Mouse (Mus musculus): ENCODE data around the gene Dguok. TPM values are rescaled to one million over a fixed set of nuclear protein-coding genes. Genes with fewer than 3 reads are reported as not detected.

The Dguok gene
- total and polyA plus RNA-seq, 3 experiments = 8.7 to 16.7 (median 11.5) TPM

DNA sequence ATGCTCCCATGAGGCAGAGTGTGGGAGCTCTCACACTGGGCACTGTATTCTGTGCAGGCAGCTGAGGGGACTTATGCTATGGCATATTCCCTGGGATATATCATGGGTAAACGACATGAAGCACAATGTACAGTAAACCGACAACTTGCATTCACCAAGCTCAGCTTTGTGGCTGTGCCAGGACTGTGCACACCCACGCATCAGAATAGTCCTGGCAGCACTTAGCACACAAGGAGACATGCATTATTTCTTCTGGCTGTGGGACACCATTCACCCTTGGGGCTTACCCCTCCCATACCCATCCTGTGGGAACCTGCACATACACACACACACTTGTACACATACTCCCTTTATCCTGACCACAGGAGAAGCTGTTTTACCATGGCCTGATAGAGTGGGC is 68.2 kb downstream of the Dguok start:
- Histone ChIP-seq H3K27me3 (replicated peaks) (no peaks in the 10 kb centered on the region), H3K36me3 (replicated peaks in 1 of 2; ENCODE audit: control insufficient read depth in 1 of 2, insufficient read depth in 1 of 2, low read length in 1 of 2) (peaks cover 7 to 54% of the 10 kb centered on the region in 2 experiments), H3K4me3 (replicated peaks in 1 of 3; ENCODE audit: low read depth in 2 of 3, low read length in 2 of 3, poor library complexity in 1 of 3) (no peak overlapping the region), H3K9ac (ENCODE audit: insufficient read depth, low read depth) (no peak overlapping the region), H3K4me2 (ENCODE audit: insufficient read depth, low read depth, poor library complexity, severe bottlenecking) (no peak overlapping the region), H3K79me2 (replicated peaks; ENCODE audit: control insufficient read depth, extremely low read depth, insufficient read depth, poor library complexity, severe bottlenecking) (peaks cover 4% of the 10 kb centered on the region; the same call in 1 of the 2 replicates), H3K9me3 (replicated peaks; ENCODE audit: low read length) (no peaks in the 10 kb centered on the region), H3K27ac (ENCODE audit: insufficient read depth, low read depth) (no peak overlapping the region), H3K4me1 (ENCODE audit: control insufficient read depth in 1 of 2, insufficient read depth in 2 of 2) (peaks cover 10 to 85% of the 10 kb centered on the region in 2 experiments)
- in situ Hi-C loops (cut with MboI; ENCODE audit: low pct_ligation_motif_present, low pct_unique_long_range_greater_than_20kb, low sequenced_read_pairs) = no loop called here
- dilution Hi-C loops (cut with MboI; ENCODE audit: extremely low pct_ligation_motif_present, extremely low pct_unique_long_range_greater_than_20kb, low sequenced_read_pairs) = no loop called here
- DNase-seq (ENCODE audit: extremely low read depth) = no peak
- no peak for TF ChIP-seq JUND (conservative IDR thresholded peaks at IDR 0.05; ENCODE audit: low read depth, low read length)
- no peak for TF ChIP-seq EP300 (IDR thresholded peaks at IDR 0.05; ENCODE audit: low read length)
- no peak for TF ChIP-seq POLR2A (IDR thresholded peaks at IDR 0.05; ENCODE audit: low read depth, low read length)
- no peak for TF ChIP-seq PAX5 (IDR thresholded peaks at IDR 0.05; ENCODE audit: low read length)
- TF ChIP-seq CHD2 (IDR thresholded peaks at IDR 0.05; ENCODE audit: low read length) = no peak
- TF ChIP-seq USF2 (conservative IDR thresholded peaks at IDR 0.05; ENCODE audit: low read depth, low read length) = no peak
- TF ChIP-seq ZC3H11A (IDR thresholded peaks at IDR 0.05; ENCODE audit: low read depth, low read length) = no peak
- no peak for TF ChIP-seq GABPA (IDR thresholded peaks at IDR 0.05; ENCODE audit: insufficient replicate concordance, low read depth, low read length)
- TF ChIP-seq MXI1 (IDR thresholded peaks at IDR 0.05; ENCODE audit: low read depth, low read length) = no peak
- no peak for TF ChIP-seq MAFK (IDR thresholded peaks at IDR 0.05; ENCODE audit: insufficient replicate concordance, low read length)
- no peak for TF ChIP-seq MAZ (IDR thresholded peaks at IDR 0.05; ENCODE audit: low read depth, low read length)
- no peak for TF ChIP-seq MAX (IDR thresholded peaks at IDR 0.05; ENCODE audit: low read length)
- TF ChIP-seq TBP (conservative IDR thresholded peaks at IDR 0.05; ENCODE audit: low read depth, low read length) = no peak
- TF ChIP-seq NELFE (IDR thresholded peaks at IDR 0.05; ENCODE audit: low read depth, low read length) = no peak

GRCm38 (mm10) chr6:83437802-83438201 is 69.0 kb downstream of the Dguok start:
- Histone ChIP-seq H3K36me3 (replicated peaks in 1 of 2; ENCODE audit: control insufficient read depth in 1 of 2, insufficient read depth in 1 of 2, low read length in 1 of 2) (peaks cover 7 to 57% of the 10 kb centered on the region in 2 experiments), H3K4me3 (replicated peaks in 1 of 3; ENCODE audit: low read depth in 2 of 3, low read length in 2 of 3, poor library complexity in 1 of 3) (no peak overlapping the region), H3K4me1 (ENCODE audit: control insufficient read depth in 1 of 2, insufficient read depth in 2 of 2) (peaks cover 10 to 85% of the 10 kb centered on the region in 2 experiments), H3K27ac (ENCODE audit: insufficient read depth, low read depth) (no peak overlapping the region), H3K9me3 (replicated peaks; ENCODE audit: low read length) (no peaks in the 10 kb centered on the region), H3K79me2 (replicated peaks; ENCODE audit: control insufficient read depth, extremely low read depth, insufficient read depth, poor library complexity, severe bottlenecking) (peaks cover 4% of the 10 kb centered on the region; the same call in 1 of the 2 replicates), H3K4me2 (ENCODE audit: insufficient read depth, low read depth, poor library complexity, severe bottlenecking) (no peak overlapping the region), H3K27me3 (replicated peaks) (no peaks in the 10 kb centered on the region), H3K9ac (ENCODE audit: insufficient read depth, low read depth) (no peak overlapping the region)
- DNase-seq (ENCODE audit: extremely low read depth) = no peak
- in situ Hi-C loops (cut with MboI; ENCODE audit: low pct_ligation_motif_present, low pct_unique_long_range_greater_than_20kb, low sequenced_read_pairs) = no loop called here
- dilution Hi-C loops (cut with MboI; ENCODE audit: extremely low pct_ligation_motif_present, extremely low pct_unique_long_range_greater_than_20kb, low sequenced_read_pairs) = no loop called here
- TF ChIP-seq CTCF (conservative IDR thresholded peaks at IDR 0.05 in 1 of 2, IDR thresholded peaks at IDR 0.05 in 1 of 2; ENCODE audit: low read depth in 2 of 2, low read length in 2 of 2) = no peak
- TF ChIP-seq RAD21 (IDR thresholded peaks at IDR 0.05; ENCODE audit: low read depth, low read length) = no peak
- no peak for TF ChIP-seq JUN (IDR thresholded peaks at IDR 0.05; ENCODE audit: insufficient read depth, low read depth, low read length)
- no peak for TF ChIP-seq UBTF (IDR thresholded peaks at IDR 0.05; ENCODE audit: low read depth, low read length)
- TF ChIP-seq BHLHE40 (IDR thresholded peaks at IDR 0.05; ENCODE audit: low read depth, low read length) = no peak

Data from CH12.LX (cell line).